Comparison of ENCODE assay signal across 8 mouse cellular contexts in genomic region chr11:103372068-103372467, GRCm38 (mm10). TPM values are rescaled to one million over a fixed set of nuclear protein-coding genes. Genes with fewer than 3 reads are reported as not detected.
DNase-seq lines count a peak whose midpoint lies in the region; ATAC-seq and TF ChIP-seq lines count a peak whose summit lies in the region.

No protein-coding gene starts in this region.

- no peak for DNase-seq in hindbrain, embryonic 10.5 days (ENCODE audit: low spot score)
- DNase-seq in hindbrain, embryonic 11.5 days (ENCODE audit: low spot score), result no peak
- peak; percentile 22 for DNase-seq in 3T3-L1 (ENCODE audit: low read depth, low spot score)
- DNase-seq in brain, embryonic 14.5 days (ENCODE audit: low read depth), result peak; percentile 34
- no peak for DNase-seq in hindbrain, embryonic 14.5 days (ENCODE audit: low spot score)
- peak; percentile 61 to 82 for DNase-seq in lung, postnatal 4 days
- no peak for DNase-seq in embryo, embryonic 10 days (ENCODE audit: low spot score)
- DNase-seq in left cerebral cortex, adult 2 months (ENCODE audit: extremely low spot score in 1 of 2, low spot score in 2 of 2), result no peak

- no peaks in the 10 kb centered on the region for H3K4me1 ChIP-seq in hindbrain, embryonic 10.5 days (replicated peaks)
- H3K4me1 ChIP-seq in hindbrain, embryonic 11.5 days (replicated peaks; ENCODE audit: control insufficient read depth, insufficient read depth, low read length), result no peaks in the 10 kb centered on the region
- H3K4me1 ChIP-seq in hindbrain, embryonic 14.5 days (replicated peaks; ENCODE audit: control insufficient read depth, insufficient read depth, low read length), result no peaks in the 10 kb centered on the region; the same call in 1 of the 2 replicates

- no peak overlapping the region for H3K4me3 ChIP-seq in hindbrain, embryonic 10.5 days
- no peak overlapping the region for H3K4me3 ChIP-seq in hindbrain, embryonic 11.5 days (ENCODE audit: low read depth, low read length)
- H3K4me3 ChIP-seq in hindbrain, embryonic 14.5 days (replicated peaks; ENCODE audit: low read length), result no peak overlapping the region
- H3K4me3 ChIP-seq in left cerebral cortex, adult 2 months, result no peak overlapping the region

- peaks cover 92% of the 10 kb centered on the region for H3K36me3 ChIP-seq in hindbrain, embryonic 10.5 days
- H3K36me3 ChIP-seq in hindbrain, embryonic 11.5 days (ENCODE audit: control insufficient read depth, insufficient read depth, low read length), result no peaks in the 10 kb centered on the region
- peaks cover 73% of the 10 kb centered on the region for H3K36me3 ChIP-seq in hindbrain, embryonic 14.5 days (replicated peaks; ENCODE audit: control insufficient read depth, insufficient read depth)

- no peak overlapping the region for H3K9ac ChIP-seq in hindbrain, embryonic 11.5 days (ENCODE audit: low read depth, low read length)
- H3K9ac ChIP-seq in hindbrain, embryonic 14.5 days, result no peak overlapping the region

- no peak for TF ChIP-seq CTCF in brain, embryonic 14.5 days (IDR thresholded peaks at IDR 0.05; ENCODE audit: borderline replicate concordance, extremely low read depth, insufficient read depth, insufficient read length)
- TF ChIP-seq CTCF in left cerebral cortex, adult 2 months (IDR thresholded peaks at IDR 0.05), result no peak

- H3K9me3 ChIP-seq in hindbrain, embryonic 10.5 days, result no peaks in the 10 kb centered on the region
- no peaks in the 10 kb centered on the region for H3K9me3 ChIP-seq in hindbrain, embryonic 11.5 days (ENCODE audit: control insufficient read depth, low read length)
- H3K9me3 ChIP-seq in hindbrain, embryonic 14.5 days (ENCODE audit: control insufficient read depth, low read length), result no peaks in the 10 kb centered on the region

- ATAC-seq in hindbrain, embryonic 11.5 days (ENCODE audit: low FRiP score), result no peak
- ATAC-seq in hindbrain, embryonic 14.5 days (ENCODE audit: low FRiP score), result no peak

- no peak overlapping the region for H3K4me2 ChIP-seq in hindbrain, embryonic 11.5 days (replicated peaks; ENCODE audit: low read depth, low read length)
- no peak overlapping the region for H3K4me2 ChIP-seq in hindbrain, embryonic 14.5 days (replicated peaks)

- no peaks in the 10 kb centered on the region for H3K27me3 ChIP-seq in hindbrain, embryonic 10.5 days (ENCODE audit: insufficient read depth, poor library complexity, severe bottlenecking)
- no peaks in the 10 kb centered on the region for H3K27me3 ChIP-seq in hindbrain, embryonic 11.5 days (ENCODE audit: control insufficient read depth, insufficient read depth, low read length)
- H3K27me3 ChIP-seq in hindbrain, embryonic 14.5 days (ENCODE audit: control insufficient read depth, insufficient read depth, low read length), result no peaks in the 10 kb centered on the region

- TF ChIP-seq POLR2A in brain, embryonic 14.5 days (IDR thresholded peaks at IDR 0.05; ENCODE audit: borderline replicate concordance, extremely low read depth, insufficient read depth, insufficient read length, poor library complexity, severe bottlenecking), result no peak

- WGBS in hindbrain, embryonic 10.5 days, result 84% methylated on average over 3 of the region's 3 CpGs
- 88% methylated on average over 3 of the region's 3 CpGs for whole genome bisulfite sequencing in hindbrain, embryonic 11.5 days
- 60% methylated on average over 3 of the region's 3 CpGs for WGBS in hindbrain, embryonic 14.5 days

- intact Hi-C loops in left cerebral cortex, adult 2 months (cut with DNase I), result no loop called here

- peak overlapping the region; percentile 54; the same call in 1 of the 2 replicates for H3K27ac ChIP-seq in hindbrain, embryonic 10.5 days
- no peak overlapping the region for H3K27ac ChIP-seq in hindbrain, embryonic 11.5 days (ENCODE audit: low read depth, low read length)
- H3K27ac ChIP-seq in hindbrain, embryonic 14.5 days, result peak overlapping the region; percentile 41; the same call in 1 of the 2 replicates
- H3K27ac ChIP-seq in left cerebral cortex, adult 2 months, result no peak overlapping the region

RNA-seq across cellular contexts. Expression of gene Arhgap27, which starts 8.6 kb away (rescaled TPM):
- polyA plus RNA-seq in hindbrain, embryonic 10.5 days (2016; fragmentation: Nextera tagmentation; extraction: Ambion mirVana), result 4.8 and 5.1 TPM in 2 replicates
- 2.8 and 3.6 TPM in 2 replicates for polyA plus RNA-seq in hindbrain, embryonic 11.5 days (2014; fragmentation: Nextera tagmentation; extraction: Ambion mirVana)
- 6.7 and 7.0 TPM in 2 replicates for polyA plus RNA-seq in brain, embryonic 14.5 days (2012; rRNA removed)
- polyA plus RNA-seq in hindbrain, embryonic 14.5 days (2014; fragmentation: Nextera tagmentation; extraction: Ambion mirVana), result 3.9 and 5.4 TPM in 2 replicates
- 10 to 100 TPM; 10.8 to 14.0 TPM for total RNA-seq in left cerebral cortex, adult 2 months (2021)

RNA-seq across cellular contexts. Expression of gene Plekhm1, which starts 40.4 kb away (rescaled TPM):
- polyA plus RNA-seq in hindbrain, embryonic 10.5 days (2016; fragmentation: Nextera tagmentation; extraction: Ambion mirVana), result 9.4 and 11.6 TPM in 2 replicates
- 7.2 and 7.3 TPM in 2 replicates for polyA plus RNA-seq in hindbrain, embryonic 11.5 days (2014; fragmentation: Nextera tagmentation; extraction: Ambion mirVana)
- 16.9 and 17.4 TPM in 2 replicates for polyA plus RNA-seq in brain, embryonic 14.5 days (2012; rRNA removed)
- polyA plus RNA-seq in hindbrain, embryonic 14.5 days (2014; fragmentation: Nextera tagmentation; extraction: Ambion mirVana), result 9.2 and 10.3 TPM in 2 replicates
- 10 to 100 TPM; 17.0 to 19.8 TPM for total RNA-seq in left cerebral cortex, adult 2 months (2021)

Comparison
In these comparisons a context has a peak if more than half of its experiments do, and no peak if none do; other contexts are left out.
1. H3K27ac ChIP-seq: peak in hindbrain, embryonic 10.5 days (single experiment) and hindbrain, embryonic 14.5 days (single experiment); none in hindbrain, embryonic 11.5 days (single experiment) and left cerebral cortex, adult 2 months (single experiment).
2. DNase-seq: peak in 3T3-L1 (single experiment), brain, embryonic 14.5 days (single experiment) and lung, postnatal 4 days (2 of 2); none in hindbrain, embryonic 10.5 days (single experiment), hindbrain, embryonic 11.5 days (single experiment), hindbrain, embryonic 14.5 days (single experiment), embryo, embryonic 10 days (single experiment) and left cerebral cortex, adult 2 months (0 of 2).